Mouse (Mus musculus) bone marrow macrophage, adult 2 months (primary cell): ENCODE data around the gene Tamm41. TPM values are rescaled to one million over a fixed set of nuclear protein-coding genes. Genes with fewer than 3 reads are reported as not detected.

ENCODE experiments used
- H3K27ac ChIP-seq: 2 replicates; pipeline ENCODE4 v1.5.1; 2012; ENCODE audit warnings: low read depth, low read length; ENCODE audit not compliant: insufficient read depth
- H3K4me1 ChIP-seq: 2 replicates; pipeline ENCODE4 v1.6.1; 2012; ENCODE audit warnings: low read length; ENCODE audit not compliant: control insufficient read depth, insufficient read depth
- H3K4me3 ChIP-seq: 2 replicates; pipeline ENCODE4 v1.5.1; 2012; ENCODE audit warnings: mild to moderate bottlenecking, low read length, moderate library complexity; ENCODE audit not compliant: insufficient read depth
- CTCF ChIP-seq: IDR thresholded peaks from 2 replicates; pipeline ENCODE4 v1.5.1; 2012; ENCODE audit warnings: low read depth, mild to moderate bottlenecking, low read length, moderate library complexity
- POLR2A ChIP-seq: IDR thresholded peaks from 2 replicates; pipeline ENCODE4 v1.6.1; 2012; ENCODE audit warnings: mild to moderate bottlenecking, low read depth, low read length, borderline replicate concordance
- polyA plus RNA-seq: library from polyadenylated mRNA; stranded (reverse); fragments of >200 nt; gene quantifications from 2 replicates; pipeline ENCODE4 v1.2.4, GENCODE M21; 2012; ENCODE audit not compliant: missing spikeins, insufficient read depth, insufficient read length

Gene Tamm41
- polyA plus RNA-seq, 1 experiment, result 18.8 TPM

GRCm38 (mm10) chr6:115004636-115005035, 33.0 kb downstream of the Tamm41 start:
- TF ChIP-seq CTCF (no peak), POLR2A (no peak)
- Histone ChIP-seq H3K27ac (no peak overlapping the region), H3K4me1 (peaks cover 9% of the 10 kb centered on the region; the same call in 1 of the 2 replicates), H3K4me3 (no peak overlapping the region)

GRCm38 (mm10) chr6:114998374-114999031, 39.2 kb downstream of the Tamm41 start:
- TF ChIP-seq CTCF (no peak), POLR2A (no peak)
- no peak overlapping the region for H3K4me3 ChIP-seq
- no peak overlapping the region for H3K27ac ChIP-seq
- no peaks in the 10 kb centered on the region for H3K4me1 ChIP-seq

GRCm38 (mm10) chr6:114997471-114997870, 40.2 kb downstream of the Tamm41 start:
- H3K4me1 ChIP-seq, result no peaks in the 10 kb centered on the region
- TF ChIP-seq CTCF, result no peak
- no peak for TF ChIP-seq POLR2A
- no peak overlapping the region for H3K27ac ChIP-seq
- no peak overlapping the region for H3K4me3 ChIP-seq

- TF ChIP-seq CTCF (no peak), POLR2A (no peak)
- Histone ChIP-seq H3K4me1 (no peaks in the 10 kb centered on the region), H3K4me3 (no peak overlapping the region), H3K27ac (no peak overlapping the region)
These were observed 40.8 kb downstream of the Tamm41 start for GRCm38 (mm10) chr6:114996910-114997309.

GRCm38 (mm10) chr6:114994079-114994478, 43.6 kb downstream of the Tamm41 start:
- TF ChIP-seq POLR2A, result no peak
- Histone ChIP-seq H3K4me1 (peaks cover 2% of the 10 kb centered on the region), H3K4me3 (no peak overlapping the region), H3K27ac (no peak overlapping the region)

- Histone ChIP-seq H3K27ac (no peak overlapping the region), H3K4me3 (no peak overlapping the region), H3K4me1 (peaks cover 6% of the 10 kb centered on the region)
- TF ChIP-seq POLR2A (no peak), CTCF (no peak)
These were observed 44.0 kb downstream of the Tamm41 start for GRCm38 (mm10) chr6:114993659-114994058.

- TF ChIP-seq CTCF (no peak), POLR2A (no peak)
- Histone ChIP-seq H3K4me1 (peaks cover 9% of the 10 kb centered on the region), H3K27ac (no peak overlapping the region), H3K4me3 (no peak overlapping the region)
These were observed 45.8 kb downstream of the Tamm41 start for GRCm38 (mm10) chr6:114991909-114992308.

- no peak for TF ChIP-seq POLR2A
- TF ChIP-seq CTCF, result no peak
- peaks cover 9% of the 10 kb centered on the region for H3K4me1 ChIP-seq
- H3K27ac ChIP-seq, result no peak overlapping the region
- no peak overlapping the region for H3K4me3 ChIP-seq
These were observed 49.1 kb downstream of the Tamm41 start for GRCm38 (mm10) chr6:114988619-114988980.

- peaks cover 9% of the 10 kb centered on the region for H3K4me1 ChIP-seq
- H3K4me3 ChIP-seq, result no peak overlapping the region
- TF ChIP-seq POLR2A (no peak), CTCF (no peak)
- H3K27ac ChIP-seq, result no peak overlapping the region
These were observed 49.6 kb downstream of the Tamm41 start for GRCm38 (mm10) chr6:114987966-114988618.

GRCm38 (mm10) chr6:114982671-114983070, 55.0 kb downstream of the Tamm41 start:
- TF ChIP-seq POLR2A (no peak), CTCF (no peak)
- Histone ChIP-seq H3K4me1 (no peaks in the 10 kb centered on the region), H3K4me3 (no peak overlapping the region), H3K27ac (no peak overlapping the region)

- no peaks in the 10 kb centered on the region for H3K4me1 ChIP-seq
- no peak overlapping the region for H3K27ac ChIP-seq
- TF ChIP-seq CTCF (no peak), POLR2A (no peak)
- H3K4me3 ChIP-seq, result no peak overlapping the region
These were observed 58.0 kb downstream of the Tamm41 start for GRCm38 (mm10) chr6:114979715-114980114.
